Mouse (Mus musculus) olfactory bulb, adult 2 months (tissue): Measurements from ENCODE around the gene Fbxl17.

Experiments used
- CTCF ChIP-seq: fragments of 200-500 bp; IDR thresholded peaks from 2 replicates; pipeline ENCODE4 v1.5.1; 2012; ENCODE audit warnings: low read depth, mild to moderate bottlenecking, low read length, moderate library complexity; ENCODE audit not compliant: insufficient read depth
- POLR2A ChIP-seq: fragments of 200-500 bp; IDR thresholded peaks from 2 replicates; pipeline ENCODE4 v1.6.1; 2012; ENCODE audit warnings: mild to moderate bottlenecking, low read depth, low read length, moderate library complexity; ENCODE audit not compliant: insufficient read depth

DNA sequence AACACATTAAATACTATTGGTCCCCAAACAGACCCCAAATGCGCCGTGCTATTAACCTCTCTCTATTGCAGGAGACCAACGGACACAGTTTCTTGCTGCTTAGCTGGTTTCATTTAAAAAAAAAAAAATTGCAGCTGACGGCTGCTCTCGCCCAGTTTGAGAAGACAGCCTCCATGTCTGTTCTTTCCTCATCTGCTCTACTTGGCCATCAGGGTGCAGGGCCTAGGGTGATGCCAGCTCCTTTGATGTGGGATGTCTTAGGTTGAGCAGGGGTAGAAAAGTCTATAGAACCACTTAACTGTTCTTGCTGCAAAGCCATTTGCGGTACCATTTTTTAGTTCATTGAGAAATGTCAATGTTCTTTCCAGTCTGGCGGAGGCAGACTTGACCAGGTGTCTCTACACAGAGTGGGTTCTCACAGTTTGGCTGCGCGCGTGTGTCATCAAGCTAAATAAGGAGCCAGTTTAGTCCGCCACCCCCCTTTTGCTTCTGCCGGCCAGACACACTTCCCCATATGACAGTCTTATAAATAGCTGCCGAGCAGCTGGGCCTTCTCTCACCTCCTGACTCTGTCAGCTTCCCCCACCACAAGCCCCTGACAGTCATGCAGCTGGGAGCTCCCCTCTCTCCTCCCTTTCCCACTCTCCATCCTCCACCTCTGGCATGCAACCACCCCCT lies 487.8 kb downstream of the Fbxl17 start:
- TF ChIP-seq CTCF: no peak
- no peak for TF ChIP-seq POLR2A
